Mouse (Mus musculus): ENCODE measurements around the gene Vps37c.

Gene Vps37c

GRCm38 (mm10) chr19:10747182-10747581 lies 58.6 kb downstream of the Vps37c start:
- DNase-seq: no peak

GRCm38 (mm10) chr19:10747718-10748117 lies 59.2 kb downstream of the Vps37c start:
- DNase-seq: no peak

GRCm38 (mm10) chr19:10748401-10749102 lies 60.0 kb downstream of the Vps37c start:
- DNase-seq: no peak

GRCm38 (mm10) chr19:10749295-10749694 lies 60.8 kb downstream of the Vps37c start:
- DNase-seq: no peak

- no peak for DNase-seq
Measured at GRCm38 (mm10) chr19:10750161-10750560, 61.6 kb downstream of the Vps37c start.

- no peak for DNase-seq
Measured at GRCm38 (mm10) chr19:10751607-10752006, 63.1 kb downstream of the Vps37c start.

- no peak for DNase-seq
Measured at GRCm38 (mm10) chr19:10752106-10752505, 63.6 kb downstream of the Vps37c start.

GRCm38 (mm10) chr19:10752646-10753045 lies 64.1 kb downstream of the Vps37c start:
- no peak for DNase-seq

- no peak for DNase-seq
Measured at GRCm38 (mm10) chr19:10757125-10757524, 68.6 kb downstream of the Vps37c start.

GRCm38 (mm10) chr19:10757526-10757925 lies 69.0 kb downstream of the Vps37c start:
- no peak for DNase-seq

GRCm38 (mm10) chr19:10758708-10759107 lies 70.2 kb downstream of the Vps37c start:
- DNase-seq: no peak

GRCm38 (mm10) chr19:10759525-10759924 lies 71.0 kb downstream of the Vps37c start:
- no peak for DNase-seq

GRCm38 (mm10) chr19:10759983-10760831 lies 71.7 kb downstream of the Vps37c start:
- DNase-seq: no peak

- DNase-seq: no peak
Measured at GRCm38 (mm10) chr19:10761794-10762415, 73.4 kb downstream of the Vps37c start.

- no peak for DNase-seq
Measured at GRCm38 (mm10) chr19:10762468-10762867, 73.9 kb downstream of the Vps37c start.

GRCm38 (mm10) chr19:10763381-10764031 lies 75.0 kb downstream of the Vps37c start:
- DNase-seq: no peak

Data from kidney, adult 11 months (tissue).